Mouse (Mus musculus): ENCODE data around the gene Adamts4. TPM values are rescaled to one million over a fixed set of nuclear protein-coding genes. Genes with fewer than 3 reads are reported as not detected.

Adamts4 gene
- total and polyA plus RNA-seq, 3 experiments: 0.04 to 0.25 (median 0.09) TPM

GRCm38 (mm10) chr1:171251594-171252324 is 1.5 kb downstream of the Adamts4 start:
- in situ Hi-C loops (cut with MboI; ENCODE audit: low pct_ligation_motif_present, low pct_unique_long_range_greater_than_20kb, low sequenced_read_pairs) (loop anchor here (5.0 kb wide), 1 partner anchor 34 kb away; no protein-coding TSS in a partner anchor), dilution Hi-C loops (cut with MboI; ENCODE audit: extremely low pct_ligation_motif_present, extremely low pct_unique_long_range_greater_than_20kb, low sequenced_read_pairs) (no loop called here)
- DNase-seq (ENCODE audit: extremely low read depth): no peak
- TF ChIP-seq ETS1 (conservative IDR thresholded peaks at IDR 0.05; ENCODE audit: low read depth, low read length) (no peak), MXI1 (IDR thresholded peaks at IDR 0.05; ENCODE audit: low read depth, low read length) (no peak), SIN3A (IDR thresholded peaks at IDR 0.05; ENCODE audit: low read length) (no peak), ZC3H11A (IDR thresholded peaks at IDR 0.05; ENCODE audit: low read depth, low read length) (no peak), USF1 (IDR thresholded peaks at IDR 0.05; ENCODE audit: low read depth, low read length) (no peak)
- H3K27me3 ChIP-seq (replicated peaks): peaks cover 20% of the 10 kb centered on the region
- no peak overlapping the region for H3K4me3 ChIP-seq (replicated peaks in 1 of 3; ENCODE audit: low read depth in 2 of 3, low read length in 2 of 3, poor library complexity in 1 of 3)
- no peaks in the 10 kb centered on the region for H3K36me3 ChIP-seq (replicated peaks in 1 of 2; ENCODE audit: control insufficient read depth in 1 of 2, insufficient read depth in 1 of 2, low read length in 1 of 2)
- H3K4me1 ChIP-seq (ENCODE audit: control insufficient read depth in 1 of 2, insufficient read depth in 2 of 2): peaks cover 17 to 34% of the 10 kb centered on the region in 2 experiments
- H3K9me3 ChIP-seq (replicated peaks; ENCODE audit: low read length): peaks cover 3% of the 10 kb centered on the region
- H3K27ac ChIP-seq (ENCODE audit: insufficient read depth, low read depth): no peak overlapping the region
- no peak overlapping the region for H3K4me2 ChIP-seq (ENCODE audit: insufficient read depth, low read depth, poor library complexity, severe bottlenecking)
- H3K9ac ChIP-seq (ENCODE audit: insufficient read depth, low read depth): no peak overlapping the region
- peaks cover under 1% of the 10 kb centered on the region for H3K79me2 ChIP-seq (replicated peaks; ENCODE audit: control insufficient read depth, extremely low read depth, insufficient read depth, poor library complexity, severe bottlenecking)

GRCm38 (mm10) chr1:171252415-171252814 is 2.2 kb downstream of the Adamts4 start:
- no peaks in the 10 kb centered on the region for H3K36me3 ChIP-seq (replicated peaks in 1 of 2; ENCODE audit: control insufficient read depth in 1 of 2, insufficient read depth in 1 of 2, low read length in 1 of 2)
- H3K27me3 ChIP-seq (replicated peaks): peaks cover 20% of the 10 kb centered on the region
- H3K4me3 ChIP-seq (replicated peaks in 1 of 3; ENCODE audit: low read depth in 2 of 3, low read length in 2 of 3, poor library complexity in 1 of 3): no peak overlapping the region
- no peak for TF ChIP-seq RAD21 (IDR thresholded peaks at IDR 0.05; ENCODE audit: low read depth, low read length)
- no peak for TF ChIP-seq TCF12 (IDR thresholded peaks at IDR 0.05; ENCODE audit: low read depth, low read length)
- TF ChIP-seq EP300 (IDR thresholded peaks at IDR 0.05; ENCODE audit: low read length): no peak
- TF ChIP-seq MXI1 (IDR thresholded peaks at IDR 0.05; ENCODE audit: low read depth, low read length): no peak
- TF ChIP-seq ZC3H11A (IDR thresholded peaks at IDR 0.05; ENCODE audit: low read depth, low read length): no peak
- no peak for TF ChIP-seq GABPA (IDR thresholded peaks at IDR 0.05; ENCODE audit: insufficient replicate concordance, low read depth, low read length)
- no peak for TF ChIP-seq KAT2A (IDR thresholded peaks at IDR 0.05; ENCODE audit: insufficient replicate concordance, low read length)
- no peak for TF ChIP-seq BHLHE40 (IDR thresholded peaks at IDR 0.05; ENCODE audit: low read depth, low read length)
- no peak for TF ChIP-seq CHD2 (IDR thresholded peaks at IDR 0.05; ENCODE audit: low read length)
- H3K79me2 ChIP-seq (replicated peaks; ENCODE audit: control insufficient read depth, extremely low read depth, insufficient read depth, poor library complexity, severe bottlenecking): no peaks in the 10 kb centered on the region
- no peak for DNase-seq (ENCODE audit: extremely low read depth)
- H3K4me1 ChIP-seq (ENCODE audit: control insufficient read depth in 1 of 2, insufficient read depth in 2 of 2): peaks cover 17 to 34% of the 10 kb centered on the region in 2 experiments
- H3K9me3 ChIP-seq (replicated peaks; ENCODE audit: low read length): peaks cover 3% of the 10 kb centered on the region
- H3K4me2 ChIP-seq (ENCODE audit: insufficient read depth, low read depth, poor library complexity, severe bottlenecking): no peak overlapping the region
- in situ Hi-C loops (cut with MboI; ENCODE audit: low pct_ligation_motif_present, low pct_unique_long_range_greater_than_20kb, low sequenced_read_pairs): loop anchor here (5.0 kb wide), 1 partner anchor 35 kb away; no protein-coding TSS in a partner anchor
- dilution Hi-C loops (cut with MboI; ENCODE audit: extremely low pct_ligation_motif_present, extremely low pct_unique_long_range_greater_than_20kb, low sequenced_read_pairs): no loop called here
- H3K27ac ChIP-seq (ENCODE audit: insufficient read depth, low read depth): no peak overlapping the region
- no peak overlapping the region for H3K9ac ChIP-seq (ENCODE audit: insufficient read depth, low read depth)
